Mouse (Mus musculus): ENCODE results near the gene Rhox4d. TPM values are rescaled to one million over a fixed set of nuclear protein-coding genes. Genes with fewer than 3 reads are reported as not detected.
"Not testable (repeated sequence)": the region's sequence is repeated elsewhere in the genome, so short reads cannot be mapped to it uniquely, and the experiment has no call there.

Rhox4d gene
- not detected in 2 replicates for polyA plus RNA-seq (2016; fragmentation: Nextera tagmentation; extraction: Ambion mirVana)

GRCm38 (mm10) chrX:37514059-37514458, at the start of gene Rhox4d:
Gene Rhox4d (plus strand): TSS chrX:37514359.
- ATAC-seq (ENCODE audit: low FRiP score, low read depth); H3K27ac ChIP-seq; H3K4me1 ChIP-seq; H3K9ac ChIP-seq; H3K36me3 ChIP-seq; H3K4me3 ChIP-seq; H3K9me3 ChIP-seq; H3K27me3 ChIP-seq (replicated peaks); H3K4me2 ChIP-seq (replicated peaks): not testable (repeated sequence)
- 89% methylated on average over 12 of the region's 18 CpGs for WGBS

DNA sequence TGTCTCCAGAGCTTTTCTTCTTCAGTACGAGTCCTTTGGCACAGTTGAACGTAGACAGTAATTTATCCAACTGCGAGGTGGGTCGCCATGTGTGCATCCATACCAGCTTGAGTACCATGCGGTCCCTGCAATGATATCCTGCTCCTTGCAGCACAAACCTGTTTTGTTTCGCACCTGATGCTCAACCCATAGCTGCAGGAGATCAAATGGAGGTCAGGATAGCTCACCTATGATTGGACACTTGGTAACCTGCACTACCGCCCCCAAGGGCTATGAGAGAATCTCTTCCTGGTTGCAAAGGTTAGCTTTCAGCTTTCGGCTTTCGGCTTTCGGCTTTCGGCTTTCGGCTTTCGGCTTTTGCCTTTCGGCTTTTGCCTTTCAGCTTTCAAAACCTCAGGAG, 34.1 kb upstream of the Rhox4d start, which contains the start of gene Rhox4c:
Rhox4c (plus strand) TSS at position 301 of the 400 bp plus-strand sequence.
- not testable (repeated sequence) for H3K9me3 ChIP-seq; H3K4me2 ChIP-seq (replicated peaks); ATAC-seq (ENCODE audit: low FRiP score, low read depth); H3K9ac ChIP-seq; H3K27me3 ChIP-seq (replicated peaks); H3K4me1 ChIP-seq; H3K36me3 ChIP-seq; H3K4me3 ChIP-seq; H3K27ac ChIP-seq
- 96% methylated on average over 14 of the region's 14 CpGs for WGBS

DNA sequence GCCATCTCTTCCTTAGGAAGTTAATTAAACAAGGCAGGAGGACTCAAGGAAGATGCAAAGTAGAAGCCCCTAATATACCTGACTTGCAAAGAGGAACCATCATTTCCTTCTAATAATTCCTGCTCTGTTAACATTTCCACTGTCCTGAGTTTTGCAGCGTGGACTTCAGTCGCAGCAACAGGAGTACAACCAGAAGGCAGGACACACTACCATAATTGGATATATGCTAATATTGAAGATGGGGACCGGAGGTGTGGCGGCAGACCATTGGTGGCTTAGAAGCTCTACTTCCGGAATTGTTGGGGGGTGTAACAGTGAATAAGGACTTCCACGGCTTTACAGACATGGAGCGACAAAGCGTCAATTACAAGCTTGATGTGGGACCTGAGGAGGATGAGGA, 16.0 kb downstream of the Rhox4d start, which contains the start of gene Rhox2e:
Rhox2e (plus strand) TSS at position 301 of the 400 bp plus-strand sequence.
- not testable (repeated sequence) for H3K4me3 ChIP-seq; H3K36me3 ChIP-seq; H3K9me3 ChIP-seq; H3K4me1 ChIP-seq; H3K27ac ChIP-seq; H3K9ac ChIP-seq; H3K4me2 ChIP-seq (replicated peaks); ATAC-seq (ENCODE audit: low FRiP score, low read depth); H3K27me3 ChIP-seq (replicated peaks)
- WGBS = 95% methylated on average over 2 of the region's 8 CpGs

GRCm38 (mm10) chrX:37541719-37542118, 27.6 kb downstream of the Rhox4d start, which contains the start of gene Rhox3e:
Gene Rhox3e (plus strand): TSS chrX:37542019.
- not testable (repeated sequence) for H3K4me1 ChIP-seq; H3K36me3 ChIP-seq; H3K27me3 ChIP-seq (replicated peaks); H3K9me3 ChIP-seq; H3K4me3 ChIP-seq; H3K4me2 ChIP-seq (replicated peaks); ATAC-seq (ENCODE audit: low FRiP score, low read depth); H3K9ac ChIP-seq; H3K27ac ChIP-seq
- WGBS = no CpG with 5 or more reads among the region's 4 CpGs

GRCm38 (mm10) chrX:37557112-37557511, 43.0 kb downstream of the Rhox4d start, which contains the start of gene Rhox4e:
Gene Rhox4e (plus strand): TSS chrX:37557412.
- WGBS = 91% methylated on average over 10 of the region's 18 CpGs
- not testable (repeated sequence) for H3K4me3 ChIP-seq; H3K27me3 ChIP-seq (replicated peaks); H3K9ac ChIP-seq; H3K4me1 ChIP-seq; H3K9me3 ChIP-seq; H3K4me2 ChIP-seq (replicated peaks); ATAC-seq (ENCODE audit: low FRiP score, low read depth); H3K27ac ChIP-seq; H3K36me3 ChIP-seq

Other genes starting within 250 kb of the Rhox4d start
- gene Rhox4a, start 249.0 kb upstream of the Rhox4d start, polyA plus RNA-seq (2016; fragmentation: Nextera tagmentation; extraction: Ambion mirVana) = not detected in 2 replicates
- gene Rhox3a2, start 134.3 kb upstream of the Rhox4d start, polyA plus RNA-seq (2016; fragmentation: Nextera tagmentation; extraction: Ambion mirVana) = not detected in 2 replicates
- gene Rhox4a2, start 123.5 kb upstream of the Rhox4d start, polyA plus RNA-seq (2016; fragmentation: Nextera tagmentation; extraction: Ambion mirVana) = not detected in 2 replicates
- not detected in 2 replicates for gene Rhox2b, start 102.3 kb upstream of the Rhox4d start, polyA plus RNA-seq (2016; fragmentation: Nextera tagmentation; extraction: Ambion mirVana)
- not detected in 2 replicates for gene Rhox4b, start 81.9 kb upstream of the Rhox4d start, polyA plus RNA-seq (2016; fragmentation: Nextera tagmentation; extraction: Ambion mirVana)
- gene Rhox2c, start 60.7 kb upstream of the Rhox4d start, polyA plus RNA-seq (2016; fragmentation: Nextera tagmentation; extraction: Ambion mirVana) = not detected in 2 replicates
- gene Rhox3c, start 55.8 kb upstream of the Rhox4d start, polyA plus RNA-seq (2016; fragmentation: Nextera tagmentation; extraction: Ambion mirVana) = not detected in 2 replicates
- gene Rhox4c, start 34.0 kb upstream of the Rhox4d start, polyA plus RNA-seq (2016; fragmentation: Nextera tagmentation; extraction: Ambion mirVana) = not detected in 2 replicates
- gene Rhox2d, start 20.9 kb upstream of the Rhox4d start, polyA plus RNA-seq (2016; fragmentation: Nextera tagmentation; extraction: Ambion mirVana) = not detected in 2 replicates
- gene Rhox2e, start 16.1 kb downstream of the Rhox4d start, polyA plus RNA-seq (2016; fragmentation: Nextera tagmentation; extraction: Ambion mirVana) = not detected in 2 replicates
- not detected in 2 replicates for gene Rhox3e, start 27.7 kb downstream of the Rhox4d start, polyA plus RNA-seq (2016; fragmentation: Nextera tagmentation; extraction: Ambion mirVana)
- gene Rhox4e, start 43.1 kb downstream of the Rhox4d start, polyA plus RNA-seq (2016; fragmentation: Nextera tagmentation; extraction: Ambion mirVana) = not detected in 2 replicates
- gene Rhox2f, start 57.0 kb downstream of the Rhox4d start, polyA plus RNA-seq (2016; fragmentation: Nextera tagmentation; extraction: Ambion mirVana) = not detected in 2 replicates
- not detected in 2 replicates for gene Rhox3f, start 66.6 kb downstream of the Rhox4d start, polyA plus RNA-seq (2016; fragmentation: Nextera tagmentation; extraction: Ambion mirVana)
- not detected in 2 replicates for gene Rhox4f, start 93.3 kb downstream of the Rhox4d start, polyA plus RNA-seq (2016; fragmentation: Nextera tagmentation; extraction: Ambion mirVana)
- gene Rhox3g, start 114.3 kb downstream of the Rhox4d start, polyA plus RNA-seq (2016; fragmentation: Nextera tagmentation; extraction: Ambion mirVana) = not detected in 2 replicates
- gene Rhox2g, start 129.1 kb downstream of the Rhox4d start, polyA plus RNA-seq (2016; fragmentation: Nextera tagmentation; extraction: Ambion mirVana) = not detected in 2 replicates
- not detected in 2 replicates for gene Rhox4g, start 137.0 kb downstream of the Rhox4d start, polyA plus RNA-seq (2016; fragmentation: Nextera tagmentation; extraction: Ambion mirVana)
- gene Rhox3h, start 154.4 kb downstream of the Rhox4d start, polyA plus RNA-seq (2016; fragmentation: Nextera tagmentation; extraction: Ambion mirVana) = not detected in 2 replicates
- not detected in 2 replicates for gene Rhox2h, start 158.9 kb downstream of the Rhox4d start, polyA plus RNA-seq (2016; fragmentation: Nextera tagmentation; extraction: Ambion mirVana)